Mouse (Mus musculus) erythroblast, adult 5-6 weeks (primary cell): ENCODE measurements around the gene Cdyl. TPM values are rescaled to one million over a fixed set of nuclear protein-coding genes. Genes with fewer than 3 reads are reported as not detected.

ENCODE experiments used
- ATAC-seq: replicated peaks from 2 replicates; pipeline ENCODE4 v1.8.0; 2016; ENCODE audit warnings: moderate number of reproducible peaks, mild to moderate bottlenecking, moderate TSS enrichment, inconsistent platforms; ENCODE audit not compliant: poor library complexity, low FRiP score, severe bottlenecking
- total RNA-seq, 2 experiments: library from RNA; stranded (forward) in 1 of 2; stranded (reverse) in 1 of 2; fragments of 150-400 nt in 1 of 2; fragments of 200-764, 138-1000 nt in 1 of 2; gene quantifications; 2 replicates each; pipeline versions ENCODE4 v1.2.3 to v1.2.4; 2015 to 2017; ENCODE audit warnings: low replicate concordance in 2 of 2

The Cdyl gene
- total RNA-seq, 2 experiments from 2014 or later: 18.3 to 29.6 TPM

DNA sequence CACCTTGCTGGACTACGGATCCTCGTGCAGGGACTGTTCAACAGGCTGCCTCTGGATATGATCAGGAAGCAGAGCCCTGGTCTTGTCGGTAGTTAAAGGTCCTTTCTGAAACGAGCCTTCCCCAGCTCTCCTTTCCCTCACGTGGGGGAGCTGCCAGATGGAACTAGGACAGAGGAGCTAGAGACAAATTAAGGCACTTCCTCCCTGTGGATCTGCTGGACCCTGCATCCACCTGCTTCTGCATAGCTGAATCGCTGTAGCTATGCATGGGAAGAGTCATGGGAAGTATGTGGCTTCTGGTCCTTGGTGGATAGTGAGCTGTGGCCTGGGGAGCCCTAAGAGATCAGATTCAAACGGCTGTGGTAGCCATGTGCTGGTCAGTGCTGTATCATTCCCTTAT lies 134.7 kb downstream of the Cdyl start:
- ATAC-seq: no peak

DNA sequence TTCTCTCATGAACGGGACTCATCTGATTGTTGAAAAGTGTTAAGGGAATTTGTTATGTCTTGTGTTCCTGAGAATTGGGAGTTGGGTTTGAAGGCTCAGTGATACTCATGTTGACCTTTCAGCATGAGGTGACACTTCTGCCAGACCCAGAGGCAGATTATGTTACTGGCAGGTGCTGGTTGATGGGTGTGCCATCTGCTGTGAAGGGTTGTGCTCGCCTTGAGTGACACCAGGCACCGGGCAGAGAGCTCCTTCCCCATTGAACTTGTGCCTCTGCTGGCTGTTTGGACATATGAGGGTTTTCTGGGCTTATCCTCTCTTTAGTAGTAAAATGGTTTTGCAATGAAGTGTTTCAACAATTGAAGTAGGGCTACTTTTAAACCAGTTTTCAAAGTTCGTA lies 135.1 kb downstream of the Cdyl start:
- ATAC-seq: peak; percentile 78

DNA sequence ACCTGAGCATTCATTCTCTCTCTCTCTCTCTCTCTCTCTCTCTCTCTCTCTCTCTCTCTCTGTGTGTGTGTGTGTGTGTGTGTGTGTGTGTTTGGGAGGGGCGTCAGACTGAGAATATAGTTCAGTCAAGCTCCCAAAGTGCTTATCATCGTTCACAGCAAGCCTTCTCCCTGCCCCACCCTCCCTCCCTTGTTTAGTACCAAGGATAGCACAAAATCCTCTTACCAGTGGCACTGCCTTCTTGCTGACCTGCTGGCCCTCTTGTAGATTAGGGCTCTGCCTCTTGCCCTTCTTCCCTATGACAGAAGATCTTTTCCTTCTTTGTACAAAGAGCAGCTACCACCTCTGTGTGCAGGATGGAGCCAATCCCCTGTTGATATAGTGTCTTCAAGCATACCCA lies 136.3 kb downstream of the Cdyl start:
- ATAC-seq: peak; percentile 76

DNA sequence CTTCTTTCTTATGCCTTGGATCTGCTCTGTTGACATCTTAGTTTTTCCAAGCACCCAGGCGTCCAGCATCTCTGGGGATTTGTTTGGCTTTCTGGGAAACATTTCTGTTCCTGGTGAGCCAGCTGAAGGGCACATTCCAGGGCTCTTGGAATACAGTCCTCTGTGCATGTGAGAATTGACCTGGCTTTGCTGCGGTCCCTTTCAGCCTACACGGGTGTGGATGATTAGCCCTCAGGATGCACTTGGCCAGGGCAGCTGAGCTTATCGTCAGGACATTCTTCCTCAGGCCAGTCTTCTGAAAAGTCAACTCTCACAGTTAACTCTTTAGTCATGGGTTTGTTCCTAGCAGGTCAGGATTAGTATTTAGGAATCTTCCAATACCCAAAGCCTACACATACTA lies 136.7 kb downstream of the Cdyl start:
- 0 out of 2 replicates have a peak, but pooled peaks have one; percentile 1 for ATAC-seq

GRCm38 (mm10) chr13:35797811-35798522 lies 138.3 kb downstream of the Cdyl start:
- ATAC-seq: no peak

DNA sequence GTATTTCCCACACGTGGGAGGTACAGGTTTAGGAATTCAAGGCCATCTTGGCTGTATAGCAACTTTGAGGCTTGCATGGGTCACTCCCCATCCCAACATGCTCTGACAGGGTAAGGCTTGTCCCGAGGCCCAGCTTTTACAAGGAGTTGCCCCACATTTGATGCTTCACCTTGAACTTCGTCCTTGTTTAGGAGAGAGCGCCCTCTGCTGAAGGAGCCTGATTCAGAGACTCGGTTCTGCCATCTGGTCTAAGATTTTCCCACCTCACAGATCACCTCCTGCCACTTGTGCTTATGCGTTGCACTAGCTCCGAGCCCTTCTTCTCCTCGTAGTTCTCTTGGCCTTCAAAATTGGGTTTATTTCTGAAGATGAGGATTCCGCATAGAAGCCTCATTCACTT lies 139.0 kb downstream of the Cdyl start:
- ATAC-seq: peak; percentile 37; the same call in 1 of the 2 replicates

DNA sequence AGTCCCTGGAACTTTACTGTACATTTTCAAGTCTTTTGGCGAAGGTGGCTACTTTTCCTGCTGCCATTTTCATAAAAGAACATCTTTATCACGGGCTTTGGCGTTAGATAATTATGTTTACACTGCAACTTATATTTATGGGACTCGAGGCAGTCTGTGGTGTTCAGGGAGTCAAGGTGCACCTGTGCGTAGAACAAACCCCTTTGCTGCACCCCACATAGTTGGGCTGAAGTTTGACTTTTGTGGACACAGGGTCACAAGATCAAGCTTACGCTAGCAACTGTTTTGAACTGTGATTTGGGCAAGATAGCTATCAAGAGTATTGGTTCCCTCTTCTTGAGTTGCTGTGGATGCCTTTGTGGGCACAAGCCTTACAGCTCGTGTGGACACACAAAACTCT lies 140.6 kb downstream of the Cdyl start:
- no peak for ATAC-seq

GRCm38 (mm10) chr13:35805727-35806126 lies 146.1 kb downstream of the Cdyl start:
- no peak for ATAC-seq

GRCm38 (mm10) chr13:35806165-35806564 lies 146.5 kb downstream of the Cdyl start:
- ATAC-seq: no peak

DNA sequence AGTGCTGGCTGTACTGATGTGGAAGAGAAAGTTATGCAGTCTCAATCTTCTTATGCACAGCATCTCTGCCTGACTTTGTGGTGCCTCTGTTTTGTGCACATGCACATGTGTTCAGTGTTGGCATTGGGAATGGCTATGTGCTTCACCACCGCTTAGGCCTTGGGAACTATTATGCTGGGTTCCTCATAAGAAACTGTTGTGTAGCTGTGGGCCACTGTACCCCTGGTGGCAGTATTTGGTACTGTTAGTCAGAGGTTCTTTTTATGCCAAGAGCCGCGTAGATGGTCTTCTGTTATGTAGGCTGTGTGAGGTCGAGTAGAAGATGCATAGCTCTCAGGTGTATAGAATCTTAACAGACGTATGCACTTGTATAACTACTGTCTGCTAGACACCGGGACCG lies 147.4 kb downstream of the Cdyl start:
- ATAC-seq: peak; percentile 62; the same call in 1 of the 2 replicates

DNA sequence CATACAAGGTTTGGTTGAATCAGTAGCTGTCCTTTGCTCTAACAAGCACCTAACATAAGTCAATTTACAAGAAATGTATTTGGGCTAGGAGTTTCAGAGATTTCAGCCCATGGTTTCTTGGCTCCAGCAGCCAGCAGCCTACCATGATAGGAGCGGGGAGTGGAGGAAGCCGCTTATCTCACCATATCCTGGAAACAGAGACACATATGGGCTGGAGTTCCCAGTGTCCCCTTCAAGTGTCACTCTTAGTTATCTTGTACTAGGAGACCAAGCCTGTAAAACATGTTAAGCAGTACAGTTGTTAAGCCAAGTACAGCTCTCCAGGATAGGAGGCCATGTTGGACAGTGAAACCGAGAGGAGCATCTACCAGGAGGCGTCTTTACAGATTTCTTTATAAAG lies 147.9 kb downstream of the Cdyl start:
- ATAC-seq: peak; percentile 49; the same call in 1 of the 2 replicates

- ATAC-seq: no peak
Observed at GRCm38 (mm10) chr13:35807940-35808339, 148.3 kb downstream of the Cdyl start.

DNA sequence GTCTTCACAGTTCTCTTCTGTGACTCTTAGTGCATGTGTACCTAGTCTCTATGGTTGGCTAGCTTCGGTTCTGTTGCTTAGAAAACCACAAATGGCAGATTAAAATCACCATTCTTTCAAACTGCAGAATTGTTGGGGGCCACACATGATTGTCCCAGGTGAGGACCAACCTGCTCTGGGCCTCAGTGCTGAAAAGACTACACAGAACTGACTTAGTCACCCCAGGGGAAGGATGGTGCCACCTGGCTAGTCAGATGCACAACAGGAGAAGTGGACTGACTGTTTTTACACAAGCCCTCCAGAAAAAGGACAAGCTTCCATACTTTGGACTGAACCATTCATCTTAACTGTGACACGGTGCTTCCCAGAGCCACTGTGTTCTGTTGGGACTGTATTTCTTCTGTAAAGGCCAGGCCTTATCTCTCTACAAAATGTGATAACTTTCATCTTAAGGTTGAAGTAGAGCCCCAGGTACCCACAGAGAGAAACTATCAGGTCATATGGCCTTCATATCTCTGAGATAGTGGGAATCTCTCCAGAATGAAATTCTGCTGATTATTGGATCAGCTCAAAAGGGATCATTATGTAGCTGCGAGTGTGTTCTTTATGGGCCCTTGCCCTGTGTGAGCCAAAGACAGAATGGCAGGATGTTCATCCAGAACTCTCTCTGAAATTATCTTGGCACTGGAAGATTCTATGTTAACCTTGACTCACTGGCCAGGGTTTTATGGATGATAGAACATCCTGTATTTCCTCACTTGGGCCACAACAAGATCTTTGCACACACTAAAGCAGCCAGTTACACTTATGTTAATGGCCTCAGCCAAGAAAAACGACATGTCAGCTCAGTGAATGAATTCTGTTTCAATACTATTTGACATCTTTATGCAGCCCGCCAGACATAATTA lies 149.9 kb downstream of the Cdyl start:
- no peak for ATAC-seq

DNA sequence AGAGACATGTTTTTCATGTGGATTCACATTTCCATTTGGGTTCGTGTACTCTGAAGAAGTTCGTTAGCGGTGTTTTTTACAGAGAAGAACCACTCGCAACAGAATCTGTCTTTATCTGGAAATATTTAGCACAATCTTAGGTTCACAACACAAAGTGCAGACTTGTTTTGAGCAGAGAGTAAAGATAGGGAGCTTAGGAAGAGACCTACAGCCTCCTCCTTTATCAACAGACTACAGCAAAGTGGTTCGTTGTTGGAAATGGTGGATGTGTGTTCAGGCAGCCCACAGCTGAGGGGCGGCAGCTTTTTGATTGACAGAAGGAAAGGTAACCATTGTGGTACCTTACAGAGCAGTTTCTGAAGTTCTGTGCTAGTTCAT lies 150.5 kb downstream of the Cdyl start:
- ATAC-seq: no peak

DNA sequence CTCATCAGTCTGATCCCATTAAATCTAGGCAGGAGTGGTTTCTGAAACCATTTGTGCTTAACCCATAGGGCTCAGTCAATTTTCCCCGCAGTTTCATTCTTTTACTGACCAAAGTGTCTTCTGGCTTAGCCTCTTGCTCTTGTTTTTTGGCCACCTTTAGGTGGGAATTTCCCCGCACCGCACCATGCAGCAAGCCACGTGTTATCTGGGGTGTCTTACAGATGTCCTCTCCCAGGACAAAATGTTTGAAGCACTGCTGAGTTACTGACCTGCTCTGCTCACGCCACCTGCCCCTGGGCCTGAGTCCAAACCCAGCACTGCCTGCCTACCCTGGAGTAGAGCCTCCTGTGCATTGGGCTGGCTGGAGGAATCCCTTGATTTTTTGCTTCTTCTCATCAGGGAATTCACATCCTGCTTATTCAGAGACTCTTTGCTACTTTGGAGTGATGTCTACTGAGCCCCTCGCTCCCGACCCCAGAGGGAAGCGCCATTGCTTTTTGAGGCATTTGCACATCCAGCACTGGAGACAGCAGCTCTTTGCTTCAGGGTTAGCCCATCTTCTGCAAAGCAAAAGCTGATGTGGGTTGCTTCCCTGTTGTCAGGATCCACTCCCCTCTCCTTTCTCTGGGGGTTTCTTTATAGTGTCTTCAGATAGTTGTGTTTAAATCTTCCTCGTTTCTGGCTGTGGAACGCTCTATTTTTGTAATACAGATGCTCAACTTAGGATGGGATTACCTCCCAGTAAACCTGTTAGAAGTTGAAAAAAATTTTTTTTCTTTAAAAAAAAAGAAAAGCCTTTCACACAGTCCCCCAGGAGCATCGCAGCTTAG lies 151.9 kb downstream of the Cdyl start:
- no peak for ATAC-seq

- no peak for ATAC-seq
Observed at GRCm38 (mm10) chr13:35812191-35812440, 152.5 kb downstream of the Cdyl start.

DNA sequence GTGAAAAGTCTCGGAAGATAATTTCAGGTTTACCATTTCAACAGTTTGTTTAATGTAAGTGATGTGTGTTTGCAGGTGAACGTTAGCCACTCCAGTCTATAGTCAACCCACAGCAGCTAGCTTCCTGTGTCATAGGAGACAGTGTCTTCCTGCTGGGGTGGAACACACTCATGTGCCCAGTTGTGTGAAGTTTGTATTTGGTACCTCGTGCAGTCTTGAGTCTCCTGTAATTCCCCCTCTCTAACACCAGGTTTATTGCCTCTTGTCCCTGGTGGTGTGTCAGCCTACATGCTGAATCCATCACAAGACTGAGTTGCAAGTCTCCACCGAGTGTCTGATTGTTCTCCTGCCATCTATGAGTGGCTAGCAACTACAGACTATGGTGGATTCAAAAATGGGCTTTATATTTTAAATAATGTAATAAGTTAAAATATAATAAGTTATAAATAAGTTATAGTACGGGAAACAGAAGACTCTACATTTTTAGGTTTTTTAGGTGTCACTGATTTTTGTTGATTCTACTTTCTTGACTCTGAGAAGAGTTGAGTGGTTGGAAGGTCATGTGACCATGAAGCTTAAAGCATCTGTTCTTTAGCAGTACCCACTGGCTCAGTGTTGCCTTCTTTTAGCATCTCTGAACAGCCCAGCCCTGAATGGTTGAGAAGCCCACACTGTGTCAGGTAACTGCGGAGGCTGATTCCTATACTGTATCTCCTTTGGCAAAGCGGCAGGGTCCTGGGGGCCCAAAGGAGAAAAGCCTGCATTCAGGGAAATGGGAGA lies 153.9 kb downstream of the Cdyl start:
- ATAC-seq: no peak

GRCm38 (mm10) chr13:35815205-35815726 lies 155.6 kb downstream of the Cdyl start:
- no peak for ATAC-seq

- no peak for ATAC-seq
Observed at GRCm38 (mm10) chr13:35815782-35816368, 156.2 kb downstream of the Cdyl start.
